In the genomic region with DNA sequence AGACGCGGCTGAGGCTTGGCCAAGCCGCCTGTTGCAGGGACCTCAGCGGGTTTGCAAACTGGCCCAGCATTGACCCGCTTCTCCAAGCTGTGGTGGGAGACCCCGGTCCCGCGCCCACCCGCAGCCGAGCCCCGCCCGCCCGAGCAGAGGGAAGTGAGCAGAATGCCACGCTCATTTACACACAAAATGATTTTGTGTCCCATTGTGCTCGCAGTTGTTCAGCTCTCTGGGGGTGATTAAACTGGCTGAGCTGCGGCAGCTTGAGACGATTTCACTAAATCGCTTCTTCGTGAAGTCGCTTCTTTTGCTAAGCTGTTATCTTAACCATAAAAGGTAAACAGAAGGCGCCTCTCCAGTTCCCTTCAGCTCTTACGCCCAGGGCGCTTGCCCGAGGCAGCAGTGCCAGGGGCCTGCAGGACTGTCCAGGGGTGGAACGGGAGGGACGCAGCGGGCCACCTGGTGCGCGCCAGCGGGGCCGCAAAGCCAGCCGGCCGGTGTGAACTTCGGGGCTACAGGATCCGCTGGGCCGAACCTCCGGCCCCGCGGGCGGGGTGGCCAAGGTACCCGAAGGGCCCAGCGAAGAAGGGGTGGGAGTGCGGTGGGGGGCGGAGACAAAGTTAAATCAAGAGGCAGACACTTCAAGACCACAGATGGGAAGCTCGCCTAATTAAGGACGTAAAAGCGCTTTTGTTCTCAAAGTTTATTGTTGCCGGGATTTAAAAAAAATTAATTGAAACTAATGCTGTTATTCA, we compare ENCODE assay signal across 9 mouse cellular contexts. TPM values are rescaled to one million over a fixed set of nuclear protein-coding genes. Genes with fewer than 3 reads are reported as not detected.
DNase-seq lines count a peak whose midpoint lies in the region; ATAC-seq and TF ChIP-seq lines count a peak whose summit lies in the region.
"Had no signal": no experiment of that assay in that cellular context is flagged by ENCODE, and none has a peak within 500 bp of the region (broad histone marks: within the 10 kb centered on the region; RNA-seq: fewer than 3 reads in every experiment).

No protein-coding gene starts in this region.

- H3K9me3 ChIP-seq in embryonic facial prominence, embryonic 10.5 days = no peaks in the 10 kb centered on the region
- no peaks in the 10 kb centered on the region for H3K9me3 ChIP-seq in heart, embryonic 15.5 days (replicated peaks)
- H3K9me3 ChIP-seq in limb, embryonic 13.5 days = no peaks in the 10 kb centered on the region

- H3K4me3 ChIP-seq in heart, adult 2 months = peak overlapping the region; percentile 66
- H3K4me3 ChIP-seq in embryonic facial prominence, embryonic 10.5 days = peak overlapping the region; percentile 92
- peak overlapping the region; percentile 69 for H3K4me3 ChIP-seq in heart, embryonic 15.5 days
- H3K4me3 ChIP-seq in limb, embryonic 13.5 days = peak overlapping the region; percentile 82

- no peak overlapping the region for H3K27ac ChIP-seq in heart, adult 2 months
- H3K27ac ChIP-seq in embryonic facial prominence, embryonic 10.5 days (replicated peaks) = peak overlapping the region; percentile 100
- H3K27ac ChIP-seq in heart, embryonic 15.5 days = peak overlapping the region; percentile 89; the same call in 1 of the 2 replicates
- H3K27ac ChIP-seq in limb, embryonic 13.5 days = peak overlapping the region; percentile 99

- 7% methylated on average over 47 of the region's 48 CpGs for WGBS in heart, adult 2 months
- under 1% methylated on average over 48 of the region's 48 CpGs for WGBS in embryonic facial prominence, embryonic 10.5 days
- WGBS in heart, embryonic 15.5 days = 2% methylated on average over 48 of the region's 48 CpGs
- under 1% methylated on average over 48 of the region's 48 CpGs for WGBS in limb, embryonic 13.5 days

- H3K4me2 ChIP-seq in heart, embryonic 15.5 days = peak overlapping the region; percentile 99
- H3K4me2 ChIP-seq in limb, embryonic 13.5 days (replicated peaks) = peak overlapping the region; percentile 88

- H3K4me1 ChIP-seq in heart, adult 2 months (ENCODE audit: control insufficient read depth, insufficient read depth, low read length) = no peaks in the 10 kb centered on the region
- H3K4me1 ChIP-seq in embryonic facial prominence, embryonic 10.5 days = peaks cover 35% of the 10 kb centered on the region
- peaks cover 16% of the 10 kb centered on the region for H3K4me1 ChIP-seq in heart, embryonic 15.5 days (replicated peaks)
- peaks cover 21% of the 10 kb centered on the region for H3K4me1 ChIP-seq in limb, embryonic 13.5 days

- no peak for TF ChIP-seq EP300 in heart, adult 2 months (IDR thresholded peaks at IDR 0.05; ENCODE audit: insufficient read depth, low read depth, low read length)

- DNase-seq in heart, adult 2 months = peak; percentile 55 to 58
- no peak for DNase-seq in heart, adult 8-10 months (ENCODE audit: low spot score)
- DNase-seq in embryonic facial prominence, embryonic 10.5 days (ENCODE audit: low spot score) = peak; percentile 74
- DNase-seq in neural tube, embryonic 10.5 days (ENCODE audit: extremely low spot score, low spot score) = peak; percentile 67
- no peak for DNase-seq in c-Kit-positive CD71-positive TER-119-positive erythroid progenitor cells, embryonic 14.5 days (ENCODE audit: low spot score)
- no peak for DNase-seq in right cerebral cortex, adult 18-20 months

- H3K9ac ChIP-seq in heart, adult 2 months (ENCODE audit: low read depth, low read length) = peak overlapping the region; percentile 38
- H3K9ac ChIP-seq in heart, embryonic 15.5 days = peak overlapping the region; percentile 77; the same call in 1 of the 2 replicates
- peak overlapping the region; percentile 94 for H3K9ac ChIP-seq in limb, embryonic 13.5 days

- TF ChIP-seq CTCF in heart, adult 2 months (IDR thresholded peaks at IDR 0.05) = no peak

- no peak for TF ChIP-seq POLR2A in heart, adult 2 months (IDR thresholded peaks at IDR 0.05; ENCODE audit: insufficient read depth, low read depth, low read length)

- H3K27me3 ChIP-seq in heart, adult 2 months (ENCODE audit: control insufficient read depth, insufficient read depth, low read length) = 0 out of 2 replicates have a peak, but pooled peaks cover 1% of the 10 kb centered on the region
- no peaks in the 10 kb centered on the region for H3K27me3 ChIP-seq in embryonic facial prominence, embryonic 10.5 days (replicated peaks; ENCODE audit: low read depth, poor library complexity, severe bottlenecking)
- peaks cover 24% of the 10 kb centered on the region for H3K27me3 ChIP-seq in heart, embryonic 15.5 days
- H3K27me3 ChIP-seq in limb, embryonic 13.5 days = no peaks in the 10 kb centered on the region

- no peak for ATAC-seq in heart, embryonic 15.5 days (replicated peaks; ENCODE audit: insufficient number of reproducible peaks, insufficient read depth, low FRiP score, low read depth)
- no peak for ATAC-seq in limb, embryonic 13.5 days (ENCODE audit: low FRiP score, low read depth)

- no peaks in the 10 kb centered on the region for H3K79me2 ChIP-seq in heart, adult 2 months (replicated peaks; ENCODE audit: control insufficient read depth, insufficient read depth, low read length)

- intact Hi-C loops in heart, adult 2 months (cut with DNase I) = loop anchor here (5.0 to 10.0 kb wide), 2 partner anchors 261 to 388 kb away; partner anchors contain the start of gene Lsm14a

- H3K36me3 ChIP-seq in heart, adult 2 months (ENCODE audit: control insufficient read depth, insufficient read depth, low read length) = no peaks in the 10 kb centered on the region
- H3K36me3 ChIP-seq in embryonic facial prominence, embryonic 10.5 days (replicated peaks) = peaks cover 38% of the 10 kb centered on the region
- peaks cover 6% of the 10 kb centered on the region; the same call in 1 of the 2 replicates for H3K36me3 ChIP-seq in heart, embryonic 15.5 days
- H3K36me3 ChIP-seq in limb, embryonic 13.5 days = peaks cover 28% of the 10 kb centered on the region

RNA-seq across cellular contexts. Expression of gene Kctd15, which starts 3.6 kb away (rescaled TPM):
- total RNA-seq in heart, adult 2 months (2021) = 1 to 10 TPM; 3.6 to 3.8 TPM
- 4.1 and 5.7 TPM in 2 replicates for polyA plus RNA-seq in heart, adult 2 months (2012; rRNA removed)
- 1 to 10 TPM; 2.4 to 3.9 (median 3.2) TPM for total RNA-seq in heart, adult 8-10 months (2022)
- 61.1 and 63.8 TPM in 2 replicates for polyA plus RNA-seq in embryonic facial prominence, embryonic 10.5 days (2016; fragmentation: Nextera tagmentation; extraction: Ambion mirVana)
- 3.0 and 6.0 TPM in 2 replicates for polyA plus RNA-seq in heart, embryonic 15.5 days (2015; fragmentation: Nextera tagmentation; extraction: Ambion mirVana)
- polyA plus RNA-seq in limb, embryonic 13.5 days (2015; fragmentation: Nextera tagmentation; extraction: Ambion mirVana) = 42.8 and 45.7 TPM in 2 replicates
- total RNA-seq: MEL had no signal

Comparison
In these comparisons a context has a peak if more than half of its experiments do, and no peak if none do; other contexts are left out.
1. DNase-seq: peak in heart, adult 2 months (2 of 2), embryonic facial prominence, embryonic 10.5 days (single experiment) and neural tube, embryonic 10.5 days (single experiment); none in heart, adult 8-10 months (single experiment), c-Kit-positive CD71-positive TER-119-positive erythroid progenitor cells, embryonic 14.5 days (single experiment) and right cerebral cortex, adult 18-20 months (single experiment).
2. H3K9ac ChIP-seq: peak in every context shown above with its lines; median percentile 94 in limb, embryonic 13.5 days; 77 in heart, embryonic 15.5 days; 38 in heart, adult 2 months.
3. Peak in every context shown above with its lines, with median percentiles within 50 percentile points of each other: H3K4me3 ChIP-seq.